Mouse (Mus musculus) left cerebral cortex, postnatal 4 days (tissue): Measurements from ENCODE around the gene Dctn3. TPM values are rescaled to one million over a fixed set of nuclear protein-coding genes. Genes with fewer than 3 reads are reported as not detected.

Source experiments
- DNase-seq: peaks from one replicate; pipeline ENCODE4 v3.0.0-alpha.2; 2022
- intact Hi-C: fragments of 180-260 bp; cut with DNase I; formaldehyde crosslinking; loops from one replicate; pipeline ENCODE4 v1.15.1; 2025
- total RNA-seq, 2 experiments: library from RNA; stranded (reverse); gene quantifications; 2 replicates each; pipeline ENCODE4 v1.2.3; 2021

The Dctn3 gene
- total RNA-seq, 2 experiments from 2014 or later: 161 to 166 TPM

DNA sequence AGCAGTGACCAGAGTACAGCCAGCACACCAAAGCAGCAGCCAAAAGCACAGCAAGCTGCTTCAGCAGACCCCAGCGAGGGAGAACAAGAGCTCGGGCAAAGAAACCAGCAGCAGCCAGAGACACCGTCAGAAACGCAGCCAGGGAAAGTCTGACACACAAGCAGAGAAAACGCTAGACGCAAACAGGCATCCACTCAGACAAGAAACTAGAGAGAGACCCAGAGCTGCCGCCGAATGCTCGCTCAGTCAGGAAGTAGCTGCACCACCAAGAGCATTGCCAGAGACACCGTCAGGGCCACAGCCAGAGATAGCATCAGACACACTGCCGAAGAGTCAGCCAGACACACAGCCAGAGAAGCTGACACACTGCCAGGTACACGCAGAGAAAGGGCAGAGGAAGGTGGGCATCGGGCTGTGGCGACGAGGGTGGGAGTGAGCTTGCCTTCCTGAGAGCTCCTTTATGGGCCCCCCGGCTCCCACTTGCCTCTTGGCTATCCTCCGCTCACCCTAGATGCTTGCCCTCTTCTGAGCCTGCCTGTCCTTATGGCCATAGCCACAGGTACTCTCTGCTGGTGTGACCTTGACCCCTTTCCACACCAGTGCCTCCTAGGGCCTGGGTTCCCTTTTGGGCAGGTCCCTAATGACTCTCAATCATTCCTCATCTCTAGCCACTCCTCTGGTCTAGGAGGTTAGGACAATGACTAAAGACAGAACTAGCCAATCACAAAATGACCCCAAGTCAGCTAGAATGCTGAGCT lies 46.5 kb downstream of the Dctn3 start:
- DNase-seq: peak; percentile 58
- intact Hi-C loops: no loop called here

DNA sequence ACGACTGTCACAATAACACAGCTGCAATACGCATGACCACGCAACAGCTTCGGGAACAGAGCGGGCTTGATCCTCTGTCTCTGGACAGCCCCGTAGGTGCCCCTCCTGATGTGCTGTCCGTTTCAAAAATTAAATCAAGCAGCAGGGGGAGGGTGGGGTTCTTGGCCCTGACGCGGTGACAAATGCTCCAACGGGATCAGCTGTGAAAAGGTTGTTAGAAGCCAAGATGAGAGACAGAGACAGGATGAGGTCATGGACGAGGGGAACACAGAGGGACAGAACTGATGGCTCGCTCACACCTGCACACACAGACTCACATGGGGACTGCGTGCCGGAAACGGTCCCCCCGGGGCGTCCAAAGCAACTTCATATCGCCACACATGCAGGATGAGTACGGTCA lies 49.8 kb downstream of the Dctn3 start:
- DNase-seq: no peak
- intact Hi-C loops: no loop called here

DNA sequence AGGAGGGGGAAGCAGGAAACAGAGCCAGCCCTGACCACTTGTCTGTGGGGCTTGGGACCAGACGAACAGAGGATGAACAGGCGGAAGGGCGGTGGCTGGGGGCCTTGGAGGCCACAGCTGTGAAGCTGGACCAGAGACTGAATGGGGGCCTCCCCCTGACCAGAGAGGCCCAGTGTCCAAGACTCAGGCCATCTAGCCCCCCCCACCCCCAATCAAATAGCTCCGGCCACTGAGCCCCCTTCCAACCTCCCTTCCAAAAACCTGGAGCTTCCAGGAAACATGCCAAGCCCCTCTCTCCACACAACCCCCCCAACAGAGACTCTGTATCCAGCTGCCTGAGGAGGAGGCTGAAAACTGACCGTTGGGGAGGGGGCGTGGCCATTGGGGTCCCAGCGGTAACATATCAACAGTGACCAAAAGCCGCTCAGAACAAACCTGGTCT lies 50.4 kb downstream of the Dctn3 start:
- intact Hi-C loops: no loop called here
- peak; percentile 41 for DNase-seq

DNA sequence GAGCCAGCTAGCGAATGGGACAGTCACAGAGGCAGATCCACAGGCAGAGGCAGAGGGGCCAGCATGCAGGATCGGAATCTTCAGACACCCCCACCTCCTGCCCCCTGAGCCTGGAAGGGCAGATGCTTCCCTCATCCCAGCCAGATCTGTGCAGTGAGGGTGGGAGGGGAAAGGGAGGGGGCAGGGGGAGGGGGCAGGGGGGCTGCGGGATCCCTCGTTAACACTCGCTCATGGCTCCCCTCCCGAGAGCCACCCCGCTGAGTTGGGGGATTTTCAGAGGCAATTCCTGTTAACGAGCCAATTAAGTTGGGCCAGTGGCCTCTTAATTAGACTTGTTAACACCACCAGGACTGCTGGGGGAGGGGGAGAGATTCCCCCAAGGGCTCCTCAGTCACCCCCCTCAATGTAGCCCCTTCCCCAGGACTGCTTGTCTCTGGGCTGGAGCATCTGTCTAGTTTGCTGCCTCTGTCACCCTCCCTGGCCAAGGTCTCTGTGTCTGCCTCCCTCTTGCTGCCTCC lies 50.9 kb downstream of the Dctn3 start:
- intact Hi-C loops: no loop called here
- DNase-seq: peak; percentile 55

DNA sequence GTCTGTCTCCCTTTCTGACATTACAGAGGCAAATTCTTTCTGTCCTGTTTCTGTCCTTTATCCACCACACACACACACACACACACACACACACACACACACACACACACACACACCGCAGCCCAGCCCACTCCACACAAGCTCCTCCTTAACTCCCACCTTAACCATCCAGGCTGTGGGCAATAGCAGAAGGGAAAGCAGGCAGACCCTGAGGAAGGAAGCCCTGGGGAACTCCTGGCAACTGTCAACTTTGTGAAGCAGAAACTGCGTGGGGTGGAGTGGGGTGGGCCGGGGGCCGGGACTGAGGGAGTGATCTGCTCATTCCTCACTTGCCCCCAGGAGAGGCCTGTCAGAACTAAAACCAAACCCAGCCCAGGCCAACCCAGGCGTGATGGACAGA lies 51.5 kb downstream of the Dctn3 start:
- intact Hi-C loops: no loop called here
- no peak for DNase-seq

DNA sequence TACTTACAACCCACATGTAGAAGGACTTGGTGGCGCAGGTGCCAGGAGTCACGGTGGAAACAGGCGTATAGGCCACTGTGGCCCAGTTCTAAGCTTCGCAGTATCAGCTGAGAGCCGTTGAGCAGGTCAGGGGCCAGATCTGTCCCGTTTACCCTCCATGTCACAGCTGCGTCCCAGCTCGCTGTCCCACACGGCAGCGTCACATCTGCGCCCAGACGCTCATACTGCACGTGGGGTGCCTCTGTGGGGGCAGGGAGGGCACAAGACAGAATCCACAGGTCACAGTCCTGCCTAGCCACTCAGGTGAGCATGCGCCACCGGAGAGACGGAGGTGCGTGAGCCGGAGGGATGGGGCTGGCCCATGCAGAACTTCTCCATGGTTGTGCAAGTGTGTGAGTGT lies 52.1 kb downstream of the Dctn3 start:
- intact Hi-C loops: no loop called here
- no peak for DNase-seq

DNA sequence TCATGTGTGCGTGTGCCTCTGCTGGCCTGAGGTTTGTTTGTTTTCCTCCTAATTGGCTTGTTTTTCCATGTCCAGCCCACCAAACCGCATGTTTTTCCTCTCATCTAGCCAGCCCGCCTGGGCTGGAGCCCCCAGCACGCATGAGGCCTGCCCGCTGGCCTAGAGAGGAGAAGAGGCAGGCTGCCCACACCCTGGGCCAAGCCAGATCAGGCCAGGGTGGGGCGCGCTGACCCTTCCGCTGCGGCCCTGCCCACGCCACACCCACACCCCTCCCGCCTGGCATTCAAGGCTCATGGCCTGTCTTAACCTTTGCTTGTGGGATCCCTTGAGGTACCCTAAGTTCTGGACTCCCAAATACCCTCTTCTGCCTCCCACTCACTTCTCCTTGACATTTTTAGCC lies 56.3 kb downstream of the Dctn3 start:
- DNase-seq: no peak
- intact Hi-C loops: no loop called here

DNA sequence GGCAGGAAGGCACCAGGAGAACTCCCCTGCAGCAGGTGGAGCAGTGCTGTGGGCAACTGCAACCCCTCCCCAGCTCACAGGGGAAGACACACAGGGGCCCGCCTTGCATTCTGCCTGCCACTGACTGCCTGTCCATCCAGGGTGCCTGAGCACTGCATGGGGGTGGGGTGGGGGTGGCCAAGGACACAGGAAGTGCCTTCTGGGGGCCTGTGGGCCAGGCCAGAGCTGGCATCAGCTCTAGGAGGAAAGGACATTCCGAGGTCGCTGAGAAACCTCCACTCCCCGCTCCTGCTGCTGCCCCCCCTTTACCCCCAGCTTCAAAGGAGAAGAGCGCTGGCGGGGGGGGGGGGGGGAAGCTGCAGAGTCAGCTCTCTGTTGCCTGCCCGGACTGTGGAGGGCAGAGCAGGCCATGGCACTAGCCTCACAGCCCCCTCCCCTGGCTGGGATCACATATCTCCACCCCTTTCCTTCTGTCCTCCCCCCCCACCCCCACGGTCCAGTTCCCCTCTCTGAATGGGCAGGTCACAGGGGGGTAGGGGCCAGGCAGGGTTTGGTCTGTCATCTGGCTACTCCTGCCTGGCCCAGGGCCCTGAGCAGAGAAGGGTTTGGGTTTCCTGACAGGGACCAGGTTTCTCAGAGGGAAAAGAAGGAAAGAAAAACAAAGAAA lies 57.8 kb downstream of the Dctn3 start:
- intact Hi-C loops: no loop called here

More for the DNA sequence above, 57.8 kb downstream of the Dctn3 start:
- no peak for DNase-seq

Other genes starting within 250 kb of the Dctn3 start
- gene AI464131, start 220.1 kb downstream of the Dctn3 start, total RNA-seq: 10 to 100 TPM; 16.9 to 20.6 TPM
- 10 to 100 TPM; 11.6 to 12.8 TPM for gene 1110017D15Rik, start 205.8 kb downstream of the Dctn3 start, total RNA-seq
- gene Fam219a, start 153.6 kb downstream of the Dctn3 start, total RNA-seq: 100 to 1,000 TPM; 146 to 159 TPM
- gene Dnaic1, start 153.4 kb downstream of the Dctn3 start, total RNA-seq: 1 to 10 TPM; 2.1 to 3.7 TPM
- 10 to 100 TPM; 70.3 to 78.4 TPM for gene Enho, start 82.8 kb downstream of the Dctn3 start, total RNA-seq
- gene Cntfr, start 26.1 kb downstream of the Dctn3 start, total RNA-seq: 10 to 100 TPM; 60.5 to 61.7 TPM
- 10 to 100 TPM; 17.8 to 20.7 TPM for gene Il11ra1, start 23.2 kb downstream of the Dctn3 start, total RNA-seq
- 10 to 100 TPM; 32.2 to 34.5 TPM for gene Rpp25l, start 9.6 kb downstream of the Dctn3 start, total RNA-seq
- under 1 TPM; 0.22 to 0.26 TPM for gene Arid3c, start 8.0 kb upstream of the Dctn3 start, total RNA-seq
- gene Galt, start 32.1 kb upstream of the Dctn3 start, total RNA-seq: 10 to 100 TPM; 52.7 to 54.4 TPM
- 10 to 100 TPM; 45.7 to 49.7 TPM for gene Sigmar1, start 33.0 kb upstream of the Dctn3 start, total RNA-seq
- 100 to 1,000 TPM; 256 to 262 TPM for gene Ccl27a, start 51.1 kb upstream of the Dctn3 start, total RNA-seq
- gene Gm21541, start 180.4 kb upstream of the Dctn3 start, total RNA-seq: not detected
- gene Gm20878, start 218.4 kb upstream of the Dctn3 start, total RNA-seq: 10 to 100 TPM; 43.5 to 46.2 TPM
- 1 to 10 TPM; 3.9 to 4.0 TPM for gene Fam205a4, start 242.9 kb upstream of the Dctn3 start, total RNA-seq